Mouse (Mus musculus): Measurements from ENCODE around the gene AI837181. TPM values are rescaled to one million over a fixed set of nuclear protein-coding genes. Genes with fewer than 3 reads are reported as not detected.
A peak's percentile ranks its signal among the peaks of the same experiment; 100 is the strongest.

AI837181 gene
- polyA plus RNA-seq, 1 experiment from 2014 or later: 58.5 TPM

- POLR2A ChIA-PET: interaction anchor here (0.9 to 3.6 kb wide), 8 partner anchors 12 to 67 kb away, joined by 3 to 24 read pairs (median 8); partner anchors contain the start of genes Banf1, Ccdc85b, Efemp2 and Eif1ad
- CTCF ChIA-PET: interaction anchor here (1.1 to 7.9 kb wide), 7 partner anchors 7 to 55 kb away, joined by 3 to 65 read pairs (median 27); partner anchors contain the start of genes Ccdc85b, Cfl1, Fibp and Fosl1
- no peaks in the 10 kb centered on the region for H3K27me3 ChIP-seq
- in situ Hi-C loops (cut with MboI; ENCODE audit: low pct_unique_long_range_greater_than_20kb): no loop called here
- no peak for ATAC-seq
- DNase-seq (ENCODE audit: low read depth, low spot score): no peak
- TF ChIP-seq CTCF (IDR thresholded peaks at IDR 0.05): no peak
Observed at GRCm38 (mm10) chr19:5433951-5434350, 9.0 kb downstream of the AI837181 start.

DNA sequence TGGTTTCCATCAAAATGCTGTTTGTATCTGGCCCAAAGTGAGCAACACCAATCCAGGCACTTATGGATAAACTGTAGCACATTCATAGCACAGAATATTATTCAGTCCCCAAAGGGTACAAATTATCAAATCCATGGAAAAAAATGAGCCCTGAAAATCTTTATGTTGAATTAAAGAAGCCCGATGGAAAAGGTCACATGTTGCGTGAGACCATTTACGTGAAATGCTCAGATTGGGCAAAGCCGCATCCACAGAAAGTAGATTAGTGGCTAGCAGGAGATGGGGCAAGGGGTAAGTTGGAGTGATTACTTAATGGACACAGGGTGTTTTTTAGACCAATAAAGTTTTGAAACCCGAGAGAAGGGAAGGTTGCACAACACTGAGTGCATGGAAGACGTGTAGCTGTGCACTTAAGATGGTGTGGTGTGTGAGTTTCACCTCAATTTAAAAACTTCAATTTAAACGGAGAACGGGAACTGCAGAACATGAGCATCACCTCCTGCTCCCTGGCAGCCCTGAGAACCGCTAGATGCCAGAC is 19.5 kb downstream of the AI837181 start:
- no peak for TF ChIP-seq CTCF (IDR thresholded peaks at IDR 0.05)
- CTCF ChIA-PET: interaction anchor here (1.4 to 7.2 kb wide), 3 partner anchors 10 to 43 kb away, joined by 3 to 64 read pairs (median 8); partner anchors contain the start of gene Mus81
- no peaks in the 10 kb centered on the region for H3K27me3 ChIP-seq
- POLR2A ChIA-PET: interaction anchor here (1.7 kb wide), 1 partner anchor 13 kb away, joined by 9 read pairs; the partner anchor contains the start of gene Ccdc85b
- no peak for DNase-seq (ENCODE audit: low read depth, low spot score)
- ATAC-seq: no peak
- in situ Hi-C loops (cut with MboI; ENCODE audit: low pct_unique_long_range_greater_than_20kb): no loop called here

- TF ChIP-seq CTCF (IDR thresholded peaks at IDR 0.05): no peak
- POLR2A ChIA-PET: interaction anchor here (0.6 to 1.7 kb wide), 3 partner anchors 9 to 510 kb away, joined by 3 to 9 read pairs (median 5); partner anchors contain the start of gene Ccdc85b
- DNase-seq (ENCODE audit: low read depth, low spot score) (no peak), ATAC-seq (peak; percentile 75)
- in situ Hi-C loops (cut with MboI; ENCODE audit: low pct_unique_long_range_greater_than_20kb): no loop called here
- H3K27me3 ChIP-seq: no peaks in the 10 kb centered on the region
- CTCF ChIA-PET: interaction anchor here (0.9 to 7.2 kb wide), 7 partner anchors 9 to 43 kb away, joined by 3 to 64 read pairs (median 7); partner anchors contain the start of genes Ccdc85b, Fibp and Mus81
Observed at GRCm38 (mm10) chr19:5444954-5445353, 20.0 kb downstream of the AI837181 start.

DNA sequence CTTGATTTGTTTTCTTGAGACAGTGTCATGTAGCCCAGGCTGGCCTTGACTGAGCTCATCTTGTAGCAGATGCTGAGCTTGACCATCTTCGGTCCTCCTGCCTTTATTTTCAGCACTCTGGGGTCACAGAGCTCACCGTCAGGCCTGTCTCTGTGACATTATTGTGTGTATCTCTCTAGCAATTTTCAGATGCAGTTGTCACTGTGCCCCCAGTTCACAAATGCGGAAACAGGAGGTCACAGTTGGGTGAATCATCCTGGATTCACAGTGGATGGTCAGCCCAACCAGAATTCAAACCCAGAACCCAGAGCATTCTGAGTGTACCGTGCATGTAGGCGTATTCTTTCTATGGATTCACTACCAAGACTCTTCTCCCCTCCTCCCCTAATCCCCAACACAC is 20.8 kb downstream of the AI837181 start:
- DNase-seq (ENCODE audit: low read depth, low spot score): no peak
- POLR2A ChIA-PET: interaction anchor here (0.6 to 1.7 kb wide), 4 partner anchors 9 to 510 kb away, joined by 3 to 9 read pairs (median 6); partner anchors contain the start of gene Ccdc85b
- CTCF ChIA-PET: interaction anchor here (0.9 to 7.2 kb wide), 6 partner anchors 11 to 42 kb away, joined by 3 to 64 read pairs (median 8); partner anchors contain the start of genes Ccdc85b, Fibp and Mus81
- ATAC-seq: no peak
- no peaks in the 10 kb centered on the region for H3K27me3 ChIP-seq
- in situ Hi-C loops (cut with MboI; ENCODE audit: low pct_unique_long_range_greater_than_20kb): no loop called here
- no peak for TF ChIP-seq CTCF (IDR thresholded peaks at IDR 0.05)

DNA sequence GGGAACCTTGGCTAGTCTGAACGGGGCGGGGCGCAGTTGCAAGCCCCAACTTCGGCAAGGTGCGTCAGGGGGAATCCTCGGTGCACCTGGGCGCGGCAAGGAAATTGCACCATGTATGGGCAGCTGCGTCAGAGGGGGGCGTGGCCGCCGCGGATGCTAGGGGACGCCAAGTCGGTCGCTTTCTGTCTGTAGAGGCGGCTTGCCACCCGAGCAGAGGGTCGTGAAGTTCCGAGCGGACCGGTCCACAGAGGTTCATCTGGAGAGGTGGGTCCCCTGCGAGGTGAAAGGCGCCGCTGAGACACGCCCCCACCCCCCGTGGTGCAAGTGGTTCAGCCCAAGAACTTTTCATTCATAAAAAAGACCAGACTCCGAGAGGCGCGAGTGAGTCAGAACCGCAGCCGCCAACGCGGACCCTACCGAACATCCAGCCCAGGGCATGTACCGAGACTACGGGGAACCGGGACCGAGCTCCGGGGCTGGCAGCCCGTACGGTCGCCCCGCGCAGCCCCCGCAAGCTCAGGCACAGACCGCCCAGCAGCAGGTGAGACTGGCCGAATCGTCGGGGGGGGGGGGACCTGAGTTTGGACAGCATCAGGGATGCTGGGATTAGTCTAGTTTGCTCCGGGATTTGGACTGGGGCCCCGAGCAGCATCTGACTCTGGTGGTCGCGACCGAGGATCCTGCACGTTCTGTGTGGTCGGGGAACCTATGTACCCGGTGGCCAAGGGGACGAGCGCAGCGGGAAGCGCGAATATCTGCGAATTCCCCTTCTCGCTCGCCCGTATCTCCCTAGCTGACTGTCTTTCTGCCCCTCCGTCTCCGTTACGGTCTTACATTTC is 22.8 kb downstream of the AI837181 start, which contains the start of gene Fosl1:
Gene Fosl1, plus strand, starts transcription at position 33 of the 839 bp plus-strand sequence.
- ATAC-seq: peak; percentile 15
- no peak for TF ChIP-seq CTCF (IDR thresholded peaks at IDR 0.05)
- POLR2A ChIA-PET: interaction anchor here (1.2 to 2.8 kb wide), 5 partner anchors 9 to 22 kb away, joined by 3 to 16 read pairs (median 4); partner anchors contain the start of gene Ccdc85b
- in situ Hi-C loops (cut with MboI; ENCODE audit: low pct_unique_long_range_greater_than_20kb): no loop called here
- H3K27me3 ChIP-seq: no peaks in the 10 kb centered on the region
- no peak for DNase-seq (ENCODE audit: low read depth, low spot score)
- CTCF ChIA-PET: interaction anchor here (1.1 to 7.2 kb wide), 3 partner anchors 9 to 16 kb away, joined by 3 to 64 read pairs (median 14); partner anchors contain the start of gene Ccdc85b

DNA sequence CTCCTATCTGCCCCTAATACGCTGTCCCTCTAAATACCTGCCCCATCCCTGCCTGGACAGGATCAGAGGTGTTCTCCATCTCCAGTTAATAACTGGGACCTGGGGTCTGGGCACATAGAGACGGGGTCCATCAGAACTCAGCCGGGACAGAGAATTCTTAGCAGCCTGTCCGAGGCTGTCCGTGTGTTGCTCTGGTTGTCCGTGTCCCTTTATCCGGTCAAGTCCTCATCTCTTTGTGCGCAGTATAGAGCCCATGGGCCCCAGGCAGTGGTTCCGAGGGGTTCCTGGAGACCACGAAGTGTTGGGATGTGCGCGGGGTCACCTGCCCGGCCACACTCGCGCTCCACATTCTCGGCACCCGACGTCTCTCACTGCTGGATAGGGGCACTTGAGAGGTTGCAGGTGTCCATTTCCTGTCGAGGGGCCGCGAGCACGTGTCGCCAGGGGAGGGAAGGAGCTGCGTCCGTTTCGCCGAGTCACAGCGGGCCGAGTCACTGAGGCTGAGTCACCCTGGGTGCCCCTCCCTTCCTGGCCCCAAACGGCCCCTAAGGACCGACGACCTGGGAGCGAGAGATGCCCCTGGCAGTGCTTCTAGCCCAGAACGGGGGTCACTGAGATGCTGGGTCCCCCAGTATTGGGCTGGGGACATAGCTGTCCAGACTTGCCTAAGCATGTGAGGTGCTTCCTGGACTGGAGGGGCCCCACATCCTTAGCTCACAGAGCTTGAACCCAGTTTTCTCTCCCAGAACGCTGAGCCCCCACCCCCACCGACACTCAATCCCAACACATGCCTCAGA is 23.6 kb downstream of the AI837181 start:
- no peak for DNase-seq (ENCODE audit: low read depth, low spot score)

DNA sequence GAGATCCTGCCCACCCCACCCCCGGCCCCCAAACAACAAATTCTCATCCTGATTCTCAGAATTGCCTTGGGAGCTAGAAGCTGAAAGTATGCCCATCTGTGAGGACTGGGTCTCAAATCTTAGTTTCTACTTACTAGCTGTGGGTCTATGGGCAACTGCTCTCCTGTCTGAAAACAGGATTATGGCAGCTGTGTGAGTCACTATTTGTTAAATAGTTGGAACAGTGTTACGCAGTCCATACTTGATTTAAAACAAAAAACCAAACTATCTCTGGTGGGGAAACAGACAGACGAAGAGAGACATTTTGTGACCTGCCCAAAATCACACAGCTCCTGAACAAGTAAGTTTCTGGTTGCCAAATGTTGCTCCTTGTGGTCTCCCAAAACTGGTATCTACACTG is 24.7 kb downstream of the AI837181 start:
- CTCF ChIA-PET: interaction anchor here (1.1 to 7.2 kb wide), 2 partner anchors 17 to 22 kb away, joined by 4 to 64 read pairs; no protein-coding TSS in a partner anchor
- POLR2A ChIA-PET: interaction anchor here (0.6 to 3.5 kb wide), 3 partner anchors 16 to 24 kb away, joined by 3 to 16 read pairs (median 8); no protein-coding TSS in a partner anchor
- ATAC-seq (no peak), DNase-seq (ENCODE audit: low read depth, low spot score) (no peak)
- in situ Hi-C loops (cut with MboI; ENCODE audit: low pct_unique_long_range_greater_than_20kb): no loop called here
- TF ChIP-seq CTCF (IDR thresholded peaks at IDR 0.05): no peak
- H3K27me3 ChIP-seq: no peaks in the 10 kb centered on the region

More for the DNA sequence above, 23.6 kb downstream of the AI837181 start:
- H3K27me3 ChIP-seq: no peaks in the 10 kb centered on the region
- no peak for ATAC-seq
- no peak for TF ChIP-seq CTCF (IDR thresholded peaks at IDR 0.05)
- in situ Hi-C loops (cut with MboI; ENCODE audit: low pct_unique_long_range_greater_than_20kb): no loop called here
- CTCF ChIA-PET: interaction anchor here (1.1 to 7.2 kb wide), 4 partner anchors 9 to 21 kb away, joined by 3 to 64 read pairs (median 9); partner anchors contain the start of gene Ccdc85b
- POLR2A ChIA-PET: interaction anchor here (1.2 to 3.5 kb wide), 5 partner anchors 8 to 23 kb away, joined by 3 to 16 read pairs (median 8); partner anchors contain the start of gene Ccdc85b

DNA sequence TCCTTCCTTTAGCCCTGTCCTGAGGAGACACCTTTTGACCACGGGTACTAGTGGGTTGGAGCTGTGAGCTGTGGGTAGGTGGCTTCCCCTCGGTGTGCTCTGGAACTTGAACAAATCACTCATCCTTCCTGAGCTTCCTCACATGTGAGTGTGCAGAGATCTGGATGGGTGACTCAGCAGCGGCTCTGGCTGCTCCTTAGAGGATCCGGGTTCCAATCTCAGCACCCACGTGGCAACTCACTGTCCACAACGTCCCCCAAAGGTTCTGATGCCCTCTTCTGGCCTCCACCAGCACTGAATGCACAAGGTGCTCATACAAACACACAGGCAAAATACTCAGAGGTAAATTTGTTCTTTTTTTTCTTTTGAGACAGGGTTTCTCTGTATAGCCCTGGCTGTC is 26.8 kb downstream of the AI837181 start:
- no peaks in the 10 kb centered on the region for H3K27me3 ChIP-seq
- POLR2A ChIA-PET: interaction anchor here (1.1 to 3.5 kb wide), 2 partner anchors 18 to 33 kb away, joined by 6 to 16 read pairs; no protein-coding TSS in a partner anchor
- DNase-seq (ENCODE audit: low read depth, low spot score) (no peak), ATAC-seq (no peak)
- in situ Hi-C loops (cut with MboI; ENCODE audit: low pct_unique_long_range_greater_than_20kb): no loop called here
- no peak for TF ChIP-seq CTCF (IDR thresholded peaks at IDR 0.05)
- CTCF ChIA-PET: interaction anchor here (1.4 to 2.1 kb wide), 5 partner anchors 10 to 77 kb away, joined by 3 to 9 read pairs (median 4); partner anchors contain the start of gene Mus81

DNA sequence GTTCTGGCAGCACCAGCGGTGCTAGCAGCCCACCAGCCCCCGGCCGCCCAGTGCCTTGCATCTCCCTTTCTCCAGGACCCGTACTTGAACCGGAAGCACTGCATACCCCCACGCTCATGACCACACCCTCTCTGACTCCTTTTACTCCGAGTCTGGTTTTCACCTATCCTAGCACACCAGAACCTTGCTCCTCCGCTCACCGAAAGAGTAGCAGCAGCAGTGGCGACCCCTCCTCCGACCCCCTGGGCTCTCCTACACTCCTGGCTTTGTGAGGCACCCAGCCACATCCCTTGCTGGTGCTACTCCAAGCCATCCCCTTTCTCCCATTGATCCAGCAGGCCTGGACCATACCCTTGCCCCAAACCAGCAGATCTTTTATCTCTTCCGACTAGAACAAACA is 30.1 kb downstream of the AI837181 start:
- POLR2A ChIA-PET: interaction anchor here (2.7 to 4.2 kb wide), 3 partner anchors 7 to 33 kb away, joined by 16 to 30 read pairs (median 24); partner anchors contain the start of genes Fosl1 and Mus81
- ATAC-seq: no peak
- no peak for DNase-seq (ENCODE audit: low read depth, low spot score)
- CTCF ChIA-PET: interaction anchor here (1.0 to 6.6 kb wide), 3 partner anchors 11 to 22 kb away, joined by 3 to 62 read pairs (median 3); no protein-coding TSS in a partner anchor
- no peaks in the 10 kb centered on the region for H3K27me3 ChIP-seq
- in situ Hi-C loops (cut with MboI; ENCODE audit: low pct_unique_long_range_greater_than_20kb): no loop called here
- no peak for TF ChIP-seq CTCF (IDR thresholded peaks at IDR 0.05)
